Mouse (Mus musculus): ENCODE results near the gene Cdhr1. TPM values are rescaled to one million over a fixed set of nuclear protein-coding genes. Genes with fewer than 3 reads are reported as not detected.
"Not testable (repeated sequence)": the region's sequence is repeated elsewhere in the genome, so short reads cannot be mapped to it uniquely, and the experiment has no call there.

Cdhr1 gene
- total RNA-seq (2015; ENCODE audit: low replicate concordance) (not detected in 2 replicates), total RNA-seq (2017; ENCODE audit: low replicate concordance) (not detected in 2 replicates)

GRCm38 (mm10) chr14:37097956-37098530 is at the start of gene Cdhr1:
TSS of gene Cdhr1 (minus strand) at chr14:37098347.
- ATAC-seq (replicated peaks; ENCODE audit: low FRiP score, poor library complexity, severe bottlenecking), result no peak

GRCm38 (mm10) chr14:37139051-37139710 is 41.0 kb upstream of the Cdhr1 start:
- ATAC-seq (replicated peaks; ENCODE audit: low FRiP score, poor library complexity, severe bottlenecking), result no peak

- not testable (repeated sequence) for ATAC-seq (replicated peaks; ENCODE audit: low FRiP score, poor library complexity, severe bottlenecking)
Observed at GRCm38 (mm10) chr14:37137596-37137995, 39.4 kb upstream of the Cdhr1 start.

- no peak for ATAC-seq (replicated peaks; ENCODE audit: low FRiP score, poor library complexity, severe bottlenecking)
Observed at GRCm38 (mm10) chr14:37136110-37136509, 38.0 kb upstream of the Cdhr1 start.

- ATAC-seq (replicated peaks; ENCODE audit: low FRiP score, poor library complexity, severe bottlenecking), result peak; percentile 47; the same call in 1 of the 2 replicates
Observed at GRCm38 (mm10) chr14:37135671-37136070, 37.5 kb upstream of the Cdhr1 start.

GRCm38 (mm10) chr14:37135127-37135593 is 37.0 kb upstream of the Cdhr1 start, which contains the start of gene Ghitm:
TSS of gene Ghitm (minus strand) at chr14:37135272.
- peak; percentile 97 for ATAC-seq (replicated peaks; ENCODE audit: low FRiP score, poor library complexity, severe bottlenecking)

GRCm38 (mm10) chr14:37134304-37135126 is 36.4 kb upstream of the Cdhr1 start:
- peak; percentile 81 for ATAC-seq (replicated peaks; ENCODE audit: low FRiP score, poor library complexity, severe bottlenecking)

GRCm38 (mm10) chr14:37127652-37128051 is 29.5 kb upstream of the Cdhr1 start:
- ATAC-seq (replicated peaks; ENCODE audit: low FRiP score, poor library complexity, severe bottlenecking), result 0 out of 2 replicates have a peak, but pooled peaks have one; percentile 65

- no peak for ATAC-seq (replicated peaks; ENCODE audit: low FRiP score, poor library complexity, severe bottlenecking)
Observed at GRCm38 (mm10) chr14:37119233-37119632, 21.1 kb upstream of the Cdhr1 start.

- no peak for ATAC-seq (replicated peaks; ENCODE audit: low FRiP score, poor library complexity, severe bottlenecking)
Observed at GRCm38 (mm10) chr14:37113922-37114321, 15.8 kb upstream of the Cdhr1 start, which contains the start of gene 2610528A11Rik. TSS of gene 2610528A11Rik (minus strand) at chr14:37114022.

- no peak for ATAC-seq (replicated peaks; ENCODE audit: low FRiP score, poor library complexity, severe bottlenecking)
Observed at GRCm38 (mm10) chr14:37112931-37113330, 14.8 kb upstream of the Cdhr1 start.

GRCm38 (mm10) chr14:37111371-37111770 is 13.2 kb upstream of the Cdhr1 start:
- no peak for ATAC-seq (replicated peaks; ENCODE audit: low FRiP score, poor library complexity, severe bottlenecking)

GRCm38 (mm10) chr14:37110456-37110855 is 12.3 kb upstream of the Cdhr1 start:
- no peak for ATAC-seq (replicated peaks; ENCODE audit: low FRiP score, poor library complexity, severe bottlenecking)

- no peak for ATAC-seq (replicated peaks; ENCODE audit: low FRiP score, poor library complexity, severe bottlenecking)
Observed at GRCm38 (mm10) chr14:37109975-37110374, 11.8 kb upstream of the Cdhr1 start.

GRCm38 (mm10) chr14:37109460-37109859 is 11.3 kb upstream of the Cdhr1 start:
- ATAC-seq (replicated peaks; ENCODE audit: low FRiP score, poor library complexity, severe bottlenecking), result no peak

GRCm38 (mm10) chr14:37105846-37106245 is 7.7 kb upstream of the Cdhr1 start:
- no peak for ATAC-seq (replicated peaks; ENCODE audit: low FRiP score, poor library complexity, severe bottlenecking)

- ATAC-seq (replicated peaks; ENCODE audit: low FRiP score, poor library complexity, severe bottlenecking), result no peak
Observed at GRCm38 (mm10) chr14:37104747-37105146, 6.6 kb upstream of the Cdhr1 start.

- ATAC-seq (replicated peaks; ENCODE audit: low FRiP score, poor library complexity, severe bottlenecking), result no peak
Observed at GRCm38 (mm10) chr14:37102484-37102883, 4.3 kb upstream of the Cdhr1 start.

- no peak for ATAC-seq (replicated peaks; ENCODE audit: low FRiP score, poor library complexity, severe bottlenecking)
Observed at GRCm38 (mm10) chr14:37101531-37101930, 3.4 kb upstream of the Cdhr1 start.

GRCm38 (mm10) chr14:37095556-37095955 is 2.6 kb downstream of the Cdhr1 start:
- no peak for ATAC-seq (replicated peaks; ENCODE audit: low FRiP score, poor library complexity, severe bottlenecking)
